Mouse (Mus musculus) liver, embryonic 15.5 days (tissue): Measurements from ENCODE around the gene Rom1. TPM values are rescaled to one million over a fixed set of nuclear protein-coding genes. Genes with fewer than 3 reads are reported as not detected.
"Not testable (repeated sequence)": the region's sequence is repeated elsewhere in the genome, so short reads cannot be mapped to it uniquely, and the experiment has no call there.

ENCODE experiments used
- ATAC-seq: fragments of 200-750 bp; cut with Nextera tagmentation; 2 replicates; pipeline ENCODE4 v1.8.0; 2017; ENCODE audit warnings: moderate number of reproducible peaks, mild to moderate bottlenecking, moderate library complexity; ENCODE audit not compliant: insufficient read depth
- H3K27ac ChIP-seq: fragments of 300-500 bp; sonication (generic); replicated peaks from 2 replicates; pipeline ENCODE4 v1.5.1; 2015; ENCODE audit warnings: mild to moderate bottlenecking, inconsistent platforms
- H3K27me3 ChIP-seq: fragments of 300-500 bp; sonication (generic); 2 replicates; pipeline ENCODE4 v1.6.1; 2015; ENCODE audit warnings: mild to moderate bottlenecking, inconsistent platforms
- H3K36me3 ChIP-seq: fragments of 300-500 bp; sonication (generic); replicated peaks from 2 replicates; pipeline ENCODE4 v1.6.1; 2015; ENCODE audit warnings: moderate library complexity, mild to moderate bottlenecking, inconsistent platforms
- H3K4me1 ChIP-seq: fragments of 300-500 bp; sonication (generic); replicated peaks from 2 replicates; pipeline ENCODE4 v1.6.1; 2015; ENCODE audit warnings: inconsistent platforms
- H3K4me2 ChIP-seq: fragments of 300-500 bp; sonication (generic); 2 replicates; pipeline ENCODE4 v1.6.1; 2015; ENCODE audit warnings: moderate library complexity, mild to moderate bottlenecking, inconsistent platforms
- H3K4me3 ChIP-seq: fragments of 300-500 bp; sonication (generic); replicated peaks from 2 replicates; pipeline ENCODE4 v1.5.1; 2015; ENCODE audit warnings: mild to moderate bottlenecking, inconsistent platforms
- H3K9ac ChIP-seq: fragments of 300-500 bp; sonication (generic); 2 replicates; pipeline ENCODE4 v1.6.1; 2015; ENCODE audit warnings: moderate library complexity, mild to moderate bottlenecking, inconsistent platforms
- H3K9me3 ChIP-seq: fragments of 300-500 bp; sonication (generic); replicated peaks from 2 replicates; pipeline ENCODE4 v1.6.1; 2016; ENCODE audit warnings: inconsistent platforms
- WGBS: fragments of 180-500 bp; shearing (Covaris S2); methylation state at CpG from one replicate; pipeline ENCODE4 v1.1.7; 2015; ENCODE audit warnings: mixed read lengths; ENCODE audit not compliant: insufficient replicate concordance; 5-methylcytosine and 5-hydroxymethylcytosine counted together
- polyA plus RNA-seq: library from polyadenylated mRNA; unstranded; fragments of >200 nt; fragmentation: Nextera tagmentation; extraction: Ambion mirVana; gene quantifications from 2 replicates; pipeline ENCODE4 v1.2.1, GENCODE M21; 2015

Rom1 gene
- polyA plus RNA-seq, 1 experiment from 2014 or later: 2.8 TPM

DNA sequence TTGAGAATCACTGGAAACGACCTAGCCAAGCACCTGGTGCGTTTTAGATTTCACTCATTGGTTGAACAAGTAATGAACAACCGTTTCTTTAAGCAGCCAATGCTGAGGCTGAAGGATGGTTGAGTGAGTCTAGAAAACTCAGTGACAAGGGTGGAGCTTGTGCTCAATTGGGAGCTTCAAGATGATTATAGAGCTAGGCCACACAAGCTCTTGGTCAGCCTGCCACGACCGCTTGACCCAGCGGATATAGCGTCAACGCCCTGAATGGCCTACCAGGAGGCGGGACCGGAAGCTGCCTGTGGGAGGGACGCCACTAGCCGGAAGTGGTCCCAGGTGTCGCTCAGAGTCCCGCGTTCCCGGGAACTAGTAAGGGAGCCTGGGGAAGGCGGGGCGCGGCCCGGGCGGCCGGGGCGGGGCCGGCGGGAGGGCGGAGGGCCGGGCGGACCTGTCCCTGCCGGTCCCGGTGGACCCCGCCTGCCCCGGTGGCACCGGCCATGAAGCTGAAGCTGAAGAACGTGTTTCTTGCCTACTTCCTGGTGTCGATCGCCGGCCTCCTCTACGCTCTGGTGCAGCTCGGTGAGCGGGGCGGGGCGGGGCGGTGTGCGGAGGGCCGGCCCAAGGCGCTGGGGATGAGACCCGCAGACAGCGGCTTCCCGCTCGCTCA lies 9.0 kb downstream of the Rom1 start, which contains the start of gene B3gat3:
Gene B3gat3, plus strand, starts transcription at position 302 of the 664 bp plus-strand sequence.
- Histone ChIP-seq H3K4me1 (peaks cover 45% of the 10 kb centered on the region), H3K4me2 (peak within 1 kb of the TSS; percentile 88), H3K36me3 (peaks cover 33% of the 10 kb centered on the region), H3K27me3 (no peaks in the 10 kb centered on the region), H3K27ac (peak within 1 kb of the TSS; percentile 96), H3K9ac (peak within 1 kb of the TSS; percentile 85), H3K9me3 (no peaks in the 10 kb centered on the region), H3K4me3 (peak within 1 kb of the TSS; percentile 90)
- WGBS: 2% methylated on average over 50 of the region's 50 CpGs
- peak; percentile 95 for ATAC-seq

DNA sequence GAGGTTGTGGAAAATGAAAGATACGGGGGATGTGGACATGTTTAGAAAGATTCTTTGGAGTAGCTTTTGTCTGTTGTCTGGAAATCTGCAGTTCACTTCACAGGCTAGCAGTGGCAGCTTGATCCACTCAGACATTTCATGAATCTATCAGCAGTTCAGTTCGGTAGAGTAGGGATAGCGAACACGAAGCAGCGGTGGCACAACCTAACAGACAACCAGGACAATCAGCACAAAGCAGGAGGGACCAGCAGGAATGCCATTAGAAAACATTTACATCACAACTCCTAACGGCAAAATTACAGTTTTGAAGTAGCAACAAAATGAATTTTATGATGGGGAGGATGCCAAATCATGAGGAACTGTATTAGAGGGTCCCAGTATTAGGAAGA lies 9.5 kb downstream of the Rom1 start:
- Histone ChIP-seq H3K9me3 (no peaks in the 10 kb centered on the region), H3K36me3 (peaks cover 37% of the 10 kb centered on the region), H3K4me3 (peak overlapping the region; percentile 90), H3K9ac (peak overlapping the region; percentile 85; the same call in 1 of the 2 replicates), H3K4me2 (peak overlapping the region; percentile 88), H3K4me1 (peaks cover 46% of the 10 kb centered on the region), H3K27ac (peak overlapping the region; percentile 96), H3K27me3 (no peaks in the 10 kb centered on the region)
- ATAC-seq: no peak
- 64% methylated on average over 6 of the region's 6 CpGs for WGBS

DNA sequence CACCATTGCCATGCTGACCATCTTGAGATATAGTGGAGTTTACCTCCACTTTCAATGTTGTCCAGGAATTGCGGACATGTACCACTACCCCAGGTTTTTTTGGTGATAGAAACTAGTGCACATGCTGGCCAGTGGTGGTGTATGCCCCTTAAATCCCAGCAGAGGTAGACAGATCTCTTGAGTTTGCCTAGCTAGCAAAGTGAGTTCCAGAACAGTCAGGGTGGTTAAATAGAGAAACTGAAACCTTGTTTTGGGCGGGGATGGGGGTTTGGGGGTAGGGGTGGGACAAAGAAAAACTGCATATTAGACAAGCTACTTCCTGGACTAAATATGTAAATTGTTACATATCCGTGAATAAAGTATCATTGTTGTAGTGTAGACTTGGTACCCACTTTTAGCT lies 10.2 kb downstream of the Rom1 start:
- peaks cover 43% of the 10 kb centered on the region for H3K4me1 ChIP-seq
- no peak overlapping the region for H3K9ac ChIP-seq
- H3K27me3 ChIP-seq: no peaks in the 10 kb centered on the region
- ATAC-seq: no peak
- no peak overlapping the region for H3K4me3 ChIP-seq
- no peaks in the 10 kb centered on the region for H3K9me3 ChIP-seq
- no peak overlapping the region for H3K4me2 ChIP-seq
- peaks cover 40% of the 10 kb centered on the region for H3K36me3 ChIP-seq
- 67% methylated on average over 3 of the region's 3 CpGs for WGBS
- H3K27ac ChIP-seq: no peak overlapping the region

DNA sequence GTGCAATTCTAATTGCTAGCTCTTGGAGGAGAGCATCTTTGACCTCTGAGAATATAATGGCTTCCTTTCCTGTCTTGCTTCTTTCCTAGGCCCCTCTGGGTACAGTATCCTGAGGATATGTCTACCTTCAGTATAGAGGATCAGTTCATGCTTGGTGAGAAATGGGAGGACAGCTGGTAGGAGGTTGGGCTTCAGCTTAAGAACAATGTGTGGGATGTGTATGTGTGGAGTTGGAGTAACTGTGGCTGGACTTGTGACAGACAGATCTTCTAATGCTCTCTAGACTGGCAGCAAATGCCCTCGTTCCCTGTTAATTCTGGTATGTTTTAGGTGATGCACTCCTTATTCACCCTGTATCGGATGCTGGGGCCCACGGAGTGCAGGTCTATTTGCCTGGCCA lies 14.9 kb downstream of the Rom1 start:
- Histone ChIP-seq H3K9ac (no peak overlapping the region), H3K9me3 (no peaks in the 10 kb centered on the region), H3K4me3 (no peak overlapping the region), H3K27ac (no peak overlapping the region), H3K27me3 (no peaks in the 10 kb centered on the region), H3K4me2 (no peak overlapping the region), H3K4me1 (peaks cover 6% of the 10 kb centered on the region), H3K36me3 (peaks cover 80% of the 10 kb centered on the region)
- 85% methylated on average over 3 of the region's 3 CpGs for WGBS
- ATAC-seq: no peak

DNA sequence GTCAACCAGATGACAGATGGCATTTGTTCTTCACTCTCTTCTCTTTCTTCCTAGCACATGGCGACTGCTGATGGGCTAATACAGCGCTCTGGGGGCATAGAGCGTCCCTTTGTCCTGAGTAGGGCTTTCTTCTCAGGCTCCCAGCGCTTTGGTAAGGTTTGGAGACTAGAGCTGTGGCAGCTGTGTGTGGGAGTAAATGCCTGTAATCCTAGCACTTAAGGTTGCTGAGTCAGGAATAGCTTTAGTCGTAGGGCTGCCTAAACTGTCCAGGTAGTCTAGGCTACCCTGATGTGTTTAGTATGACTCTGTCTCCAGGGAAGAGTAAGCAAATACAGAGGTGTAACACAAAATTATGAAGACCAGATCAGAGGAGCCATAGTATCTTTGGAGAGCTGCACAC lies 17.3 kb downstream of the Rom1 start:
- H3K4me1 ChIP-seq: 0 out of 2 replicates have a peak, but pooled peaks cover 3% of the 10 kb centered on the region
- peaks cover 99% of the 10 kb centered on the region for H3K36me3 ChIP-seq
- ATAC-seq: no peak

DNA sequence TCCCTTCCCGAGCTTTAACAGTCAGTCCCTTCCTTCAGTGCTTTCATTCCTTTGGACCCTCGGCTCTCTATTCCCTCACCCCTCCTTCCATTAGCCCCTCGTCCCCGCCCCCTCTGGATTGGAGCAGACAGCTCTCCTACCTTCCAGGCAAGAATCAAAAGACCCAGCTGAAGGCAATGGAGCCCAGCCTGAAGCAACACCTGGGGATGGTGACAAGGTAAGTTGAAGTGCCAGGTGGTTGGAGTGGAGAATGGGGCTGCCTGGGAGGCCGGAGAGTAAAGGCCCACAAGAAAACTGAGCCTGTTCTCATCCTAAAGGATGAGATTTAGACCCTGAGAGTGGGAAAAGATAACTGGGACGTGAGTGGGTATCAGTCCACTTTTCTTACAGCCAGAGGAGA lies 20.6 kb downstream of the Rom1 start:
- ATAC-seq: no peak
- Histone ChIP-seq H3K36me3 (peaks cover 96% of the 10 kb centered on the region), H3K9me3 (no peaks in the 10 kb centered on the region), H3K4me2 (no peak overlapping the region), H3K4me1 (no peaks in the 10 kb centered on the region), H3K9ac (no peak overlapping the region), H3K4me3 (no peak overlapping the region), H3K27me3 (no peaks in the 10 kb centered on the region), H3K27ac (no peak overlapping the region)
- WGBS: 82% methylated on average over 6 of the region's 6 CpGs

More for the DNA sequence above, 17.3 kb downstream of the Rom1 start:
- H3K4me2 ChIP-seq: no peak overlapping the region
- H3K27ac ChIP-seq: no peak overlapping the region
- H3K9ac ChIP-seq: no peak overlapping the region
- H3K27me3 ChIP-seq: no peaks in the 10 kb centered on the region
- H3K9me3 ChIP-seq: no peaks in the 10 kb centered on the region
- no peak overlapping the region for H3K4me3 ChIP-seq
- 86% methylated on average over 5 of the region's 5 CpGs for WGBS

DNA sequence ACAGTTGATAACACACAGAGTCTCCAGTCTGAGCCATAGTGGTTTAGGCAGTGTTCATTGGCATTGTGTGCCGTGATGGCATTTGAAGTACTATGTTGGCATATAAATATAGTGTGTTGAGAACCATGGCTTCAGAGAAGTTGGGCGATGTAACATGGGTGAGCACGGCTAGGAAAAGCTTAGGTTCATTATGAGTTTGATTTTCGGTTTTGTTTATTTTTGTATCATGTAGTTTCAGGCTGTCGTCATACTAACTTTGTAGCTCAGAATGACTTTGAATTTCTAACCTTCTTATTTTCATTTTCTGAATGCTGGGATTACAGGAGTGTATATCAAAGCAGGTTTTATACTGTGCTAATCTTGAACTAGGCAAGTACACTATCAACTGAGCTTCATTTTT lies 25.7 kb downstream of the Rom1 start:
- Histone ChIP-seq H3K27me3 (no peaks in the 10 kb centered on the region), H3K9me3 (no peaks in the 10 kb centered on the region), H3K27ac (no peak overlapping the region), H3K4me3 (no peak overlapping the region), H3K36me3 (peaks cover 69% of the 10 kb centered on the region), H3K4me2 (no peak overlapping the region), H3K4me1 (peaks cover 29% of the 10 kb centered on the region), H3K9ac (no peak overlapping the region)
- no peak for ATAC-seq
- 84% methylated on average over 5 of the region's 5 CpGs for WGBS

DNA sequence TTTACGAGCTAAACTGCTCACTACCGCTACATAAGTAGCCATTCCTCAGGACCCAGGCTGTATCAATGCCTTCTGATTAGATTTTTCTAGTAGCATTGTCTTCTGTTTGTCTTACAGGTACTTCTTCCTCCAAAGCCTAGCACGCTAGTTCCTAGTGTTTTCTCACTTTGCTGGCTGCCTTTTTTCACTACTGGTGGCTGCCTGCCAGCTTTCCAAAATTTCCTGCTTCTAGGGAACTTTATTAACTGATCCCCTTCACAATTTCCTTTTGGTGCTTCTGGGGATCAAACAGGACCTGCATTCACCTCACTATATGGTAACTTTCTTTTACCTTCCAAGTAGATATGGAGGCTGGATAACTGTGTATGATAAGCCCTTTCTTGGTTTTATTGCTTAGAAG lies 30.1 kb downstream of the Rom1 start:
- H3K4me1 ChIP-seq: peaks cover 56% of the 10 kb centered on the region

DNA sequence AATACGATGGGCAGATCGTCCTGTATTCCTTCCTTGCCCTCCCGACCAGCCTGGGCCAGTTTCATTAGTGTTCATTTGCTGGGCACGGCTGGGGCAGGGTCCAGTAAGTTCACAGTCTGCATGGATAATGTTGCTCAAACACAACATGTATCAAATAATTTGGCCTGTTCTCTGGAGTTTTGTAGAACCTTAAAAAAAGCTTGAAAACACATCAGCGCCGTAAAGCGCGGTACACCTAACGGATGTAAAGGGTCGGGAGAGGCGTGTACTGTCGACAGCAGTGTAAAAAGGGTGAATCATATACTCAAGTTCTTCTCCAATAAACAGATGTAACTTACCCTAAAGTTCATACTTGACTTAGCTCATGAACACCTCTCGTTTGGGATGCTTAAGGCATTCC lies 30.6 kb downstream of the Rom1 start:
- Histone ChIP-seq H3K9ac (peak overlapping the region; percentile 91), H3K27me3 (no peaks in the 10 kb centered on the region), H3K36me3 (peaks cover 53% of the 10 kb centered on the region), H3K9me3 (no peaks in the 10 kb centered on the region), H3K4me1 (peaks cover 61% of the 10 kb centered on the region), H3K4me2 (peak overlapping the region; percentile 81), H3K27ac (peak overlapping the region; percentile 90), H3K4me3 (peak overlapping the region; percentile 86)
- 3% methylated on average over 13 of the region's 13 CpGs for WGBS
- ATAC-seq: no peak

More for the DNA sequence above, 30.1 kb downstream of the Rom1 start:
- ATAC-seq: no peak
- Histone ChIP-seq H3K9me3 (no peaks in the 10 kb centered on the region), H3K4me2 (peak overlapping the region; percentile 81), H3K27me3 (no peaks in the 10 kb centered on the region), H3K36me3 (peaks cover 58% of the 10 kb centered on the region), H3K9ac (peak overlapping the region; percentile 91), H3K4me3 (peak overlapping the region; percentile 86), H3K27ac (peak overlapping the region; percentile 31; the same call in 1 of the 2 replicates)
- 33% methylated on average over 3 of the region's 3 CpGs for WGBS

DNA sequence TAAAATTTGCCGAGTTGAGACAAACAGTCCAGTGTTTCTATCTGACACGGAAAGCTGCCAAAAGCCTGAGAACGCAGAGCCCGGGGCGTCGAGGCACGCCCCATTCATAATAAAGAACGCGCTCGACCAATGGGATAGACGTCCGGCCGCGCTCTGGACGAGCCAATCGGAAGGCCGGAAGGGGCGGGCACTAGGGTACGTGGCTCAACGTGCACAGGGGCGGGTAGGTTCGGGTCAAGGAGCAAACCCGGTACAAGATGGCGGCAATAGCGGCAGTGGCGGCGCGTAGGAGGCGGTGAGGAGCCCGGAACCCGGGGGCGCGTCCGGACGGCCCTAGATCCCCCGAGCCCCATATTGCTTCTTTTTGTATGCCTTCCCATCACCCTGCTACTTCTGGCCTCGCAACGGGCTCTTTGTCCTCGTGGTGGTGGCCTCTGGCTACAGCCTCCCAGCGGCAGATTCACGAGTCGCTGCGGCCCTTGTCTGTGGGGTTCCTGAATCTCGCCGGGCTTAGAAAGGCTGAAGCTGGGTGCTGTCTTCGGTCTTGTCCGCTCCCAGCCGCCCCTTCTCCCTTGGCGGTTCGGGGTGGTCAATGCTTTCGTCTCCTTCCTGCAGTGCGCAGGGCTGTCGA lies 31.2 kb downstream of the Rom1 start, which contains the start of gene Ganab:
Gene Ganab, plus strand, starts transcription at position 207 of the 631 bp plus-strand sequence.
- Histone ChIP-seq H3K9ac (peak within 1 kb of the TSS; percentile 91), H3K4me2 (peak within 1 kb of the TSS; percentile 81), H3K27me3 (no peaks in the 10 kb centered on the region), H3K4me1 (peaks cover 66% of the 10 kb centered on the region), H3K27ac (peak within 1 kb of the TSS; percentile 90), H3K4me3 (peak within 1 kb of the TSS; percentile 86), H3K9me3 (no peaks in the 10 kb centered on the region), H3K36me3 (peaks cover 47% of the 10 kb centered on the region)
- peak; percentile 98 for ATAC-seq
- under 1% methylated on average over 53 of the region's 53 CpGs for WGBS

DNA sequence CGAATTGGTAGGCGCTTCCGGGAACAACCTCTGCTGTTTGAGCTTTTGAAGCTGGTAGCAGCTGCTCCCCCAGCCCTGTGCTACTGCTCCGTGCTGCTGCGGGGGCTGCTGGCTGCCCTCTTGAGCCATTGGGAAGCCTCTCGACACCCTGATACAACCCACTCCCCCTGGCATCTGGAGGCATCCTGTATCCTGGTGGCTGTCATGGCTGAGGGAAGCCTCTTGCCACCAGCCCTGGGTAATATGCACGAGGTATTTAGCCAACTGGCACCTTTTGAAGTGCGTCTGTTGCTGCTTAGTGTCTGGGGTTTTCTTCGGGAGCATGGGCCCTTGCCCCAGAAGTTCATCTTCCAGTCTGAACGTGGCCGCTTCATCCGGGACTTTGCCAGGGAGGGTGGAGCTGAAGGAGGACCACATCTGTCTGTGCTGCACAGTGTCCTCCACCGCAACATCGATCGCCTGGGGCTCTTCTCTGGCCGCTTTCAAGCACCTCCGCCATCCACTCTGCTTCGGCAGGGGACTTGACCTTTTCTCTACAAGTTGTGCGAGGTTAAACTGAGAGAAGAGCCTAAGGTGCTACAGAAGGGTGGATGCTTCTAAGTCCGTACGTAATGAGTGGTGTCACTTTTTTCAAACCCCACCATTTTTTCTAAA lies 31.8 kb downstream of the Rom1 start:
- Histone ChIP-seq H3K4me3 (peak overlapping the region; percentile 86), H3K9ac (peak overlapping the region; percentile 91), H3K27ac (peak overlapping the region; percentile 90), H3K4me1 (peaks cover 70% of the 10 kb centered on the region), H3K36me3 (peaks cover 43% of the 10 kb centered on the region), H3K4me2 (peak overlapping the region; percentile 81)
- H3K9me3 ChIP-seq, H3K27me3 ChIP-seq: not testable (repeated sequence)
- ATAC-seq: peak; percentile 33
- 40% methylated on average over 21 of the region's 21 CpGs for WGBS
